Mouse (Mus musculus) regulatory T cell (primary cell): ENCODE results near the gene Xrra1.
"Not testable (repeated sequence)": the region's sequence is repeated elsewhere in the genome, so short reads cannot be mapped to it uniquely, and the experiment has no call there.

Source experiments
- in situ Hi-C: fragments of 300-600 bp; cut with MboI, MseI; formaldehyde crosslinking; loops from one replicate; pipeline ENCODE4 v1.15.1; 2025; ENCODE audit warnings: high pct_unique_total_duplicates

The Xrra1 gene

GRCm38 (mm10) chr7:99892351-99892750, 33.4 kb downstream of the Xrra1 start:
- in situ Hi-C loops, result no loop called here

GRCm38 (mm10) chr7:99893967-99894366, 35.1 kb downstream of the Xrra1 start:
- in situ Hi-C loops, result no loop called here

- in situ Hi-C loops, result no loop called here
These were observed 35.6 kb downstream of the Xrra1 start for GRCm38 (mm10) chr7:99894478-99894877.

- in situ Hi-C loops, result no loop called here
These were observed 38.0 kb downstream of the Xrra1 start for GRCm38 (mm10) chr7:99896905-99897304.

- in situ Hi-C loops, result no loop called here
These were observed 43.3 kb downstream of the Xrra1 start for GRCm38 (mm10) chr7:99902208-99902607.

GRCm38 (mm10) chr7:99902918-99903665, 44.2 kb downstream of the Xrra1 start:
- in situ Hi-C loops, result no loop called here

- in situ Hi-C loops, result no loop called here
These were observed 45.6 kb downstream of the Xrra1 start for GRCm38 (mm10) chr7:99904421-99905005.

GRCm38 (mm10) chr7:99906346-99906745, 47.4 kb downstream of the Xrra1 start:
- in situ Hi-C loops, result no loop called here

- in situ Hi-C loops, result no loop called here
These were observed 48.5 kb downstream of the Xrra1 start for GRCm38 (mm10) chr7:99907463-99907862.

- in situ Hi-C loops, result no loop called here
These were observed 52.1 kb downstream of the Xrra1 start for GRCm38 (mm10) chr7:99911038-99911437.

- in situ Hi-C loops, result no loop called here
These were observed 55.4 kb downstream of the Xrra1 start for GRCm38 (mm10) chr7:99914316-99914715.

GRCm38 (mm10) chr7:99915511-99915910, 56.6 kb downstream of the Xrra1 start:
- in situ Hi-C loops, result no loop called here

GRCm38 (mm10) chr7:99916741-99917319, 57.9 kb downstream of the Xrra1 start:
- in situ Hi-C loops, result no loop called here

- in situ Hi-C loops, result no loop called here
These were observed 58.5 kb downstream of the Xrra1 start for GRCm38 (mm10) chr7:99917320-99917844.

- in situ Hi-C loops, result no loop called here
These were observed 60.2 kb downstream of the Xrra1 start for GRCm38 (mm10) chr7:99919164-99919563.

- in situ Hi-C loops, result no loop called here
These were observed 61.1 kb downstream of the Xrra1 start for GRCm38 (mm10) chr7:99919971-99920370.

GRCm38 (mm10) chr7:99920416-99920815, 61.5 kb downstream of the Xrra1 start:
- in situ Hi-C loops, result no loop called here

GRCm38 (mm10) chr7:99926916-99927714, 68.2 kb downstream of the Xrra1 start:
- in situ Hi-C loops, result loop anchor here (5.0 kb wide), 1 partner anchor 75 kb away; no protein-coding TSS in a partner anchor

- in situ Hi-C loops, result no loop called here
These were observed 76.8 kb downstream of the Xrra1 start for GRCm38 (mm10) chr7:99935758-99936157.

GRCm38 (mm10) chr7:99940669-99941068, 81.8 kb downstream of the Xrra1 start:
- in situ Hi-C loops, result no loop called here

- in situ Hi-C loops, result no loop called here
These were observed 85.6 kb downstream of the Xrra1 start for GRCm38 (mm10) chr7:99944520-99944919.

GRCm38 (mm10) chr7:99945012-99945411, 86.1 kb downstream of the Xrra1 start:
- in situ Hi-C loops, result not testable (repeated sequence)
